Mouse (Mus musculus): ENCODE measurements around the gene Gm49342. TPM values are rescaled to one million over a fixed set of nuclear protein-coding genes. Genes with fewer than 3 reads are reported as not detected.
A peak's percentile ranks its signal among the peaks of the same experiment; 100 is the strongest.
"Not testable (repeated sequence)": the region's sequence is repeated elsewhere in the genome, so short reads cannot be mapped to it uniquely, and the experiment has no call there.

Gene Gm49342
- total RNA-seq, 4 experiments from 2014 or later, result 8.5 to 15.5 (median 10.8) TPM

GRCm38 (mm10) chr14:50931493-50932020 lies 12.8 kb upstream of the Gm49342 start:
- no peak for DNase-seq (ENCODE audit: low spot score in 2 of 2)

GRCm38 (mm10) chr14:50936649-50937048 lies 7.7 kb upstream of the Gm49342 start:
- DNase-seq (ENCODE audit: low spot score in 2 of 2), result no peak

- no peak for DNase-seq (ENCODE audit: low spot score in 2 of 2)
Observed at GRCm38 (mm10) chr14:50938119-50938908, 6.0 kb upstream of the Gm49342 start.

GRCm38 (mm10) chr14:50938940-50939339 lies 5.4 kb upstream of the Gm49342 start:
- no peak for DNase-seq (ENCODE audit: low spot score in 2 of 2)

- not testable (repeated sequence) for DNase-seq (ENCODE audit: low spot score in 2 of 2)
Observed at GRCm38 (mm10) chr14:50944668-50945033, 334 bp downstream of the Gm49342 start.

- DNase-seq (ENCODE audit: low spot score in 2 of 2), result not testable (repeated sequence)
Observed at GRCm38 (mm10) chr14:50945081-50945480, 764 bp downstream of the Gm49342 start.

- not testable (repeated sequence) for DNase-seq (ENCODE audit: low spot score in 2 of 2)
Observed at GRCm38 (mm10) chr14:50945526-50945925, 1.2 kb downstream of the Gm49342 start.

GRCm38 (mm10) chr14:50955487-50955886 lies 11.2 kb downstream of the Gm49342 start:
- no peak for DNase-seq (ENCODE audit: low spot score in 2 of 2)

GRCm38 (mm10) chr14:50955942-50956508 lies 11.7 kb downstream of the Gm49342 start, which contains the start of gene Pnp2:
TSS of gene Pnp2 (plus strand) at chr14:50955992.
- peak; percentile 34 to 42 for DNase-seq (ENCODE audit: low spot score in 2 of 2)

GRCm38 (mm10) chr14:50956724-50957123 lies 12.4 kb downstream of the Gm49342 start:
- DNase-seq (ENCODE audit: low spot score in 2 of 2), result not testable (repeated sequence)

- DNase-seq (ENCODE audit: low spot score in 2 of 2), result not testable (repeated sequence)
Observed at GRCm38 (mm10) chr14:50957146-50957545, 12.8 kb downstream of the Gm49342 start.

GRCm38 (mm10) chr14:50958289-50958995 lies 14.1 kb downstream of the Gm49342 start:
- DNase-seq (ENCODE audit: low spot score in 2 of 2), result not testable (repeated sequence)

GRCm38 (mm10) chr14:50968216-50968980 lies 24.1 kb downstream of the Gm49342 start:
- no peak for DNase-seq (ENCODE audit: low spot score in 2 of 2)

GRCm38 (mm10) chr14:50969041-50969440 lies 24.7 kb downstream of the Gm49342 start:
- no peak for DNase-seq (ENCODE audit: low spot score in 2 of 2)

GRCm38 (mm10) chr14:50969558-50970544 lies 25.5 kb downstream of the Gm49342 start:
- peak; percentile 46 to 75 for DNase-seq (ENCODE audit: low spot score in 2 of 2)

- DNase-seq (ENCODE audit: low spot score in 2 of 2), result no peak
Observed at GRCm38 (mm10) chr14:50970822-50971221, 26.5 kb downstream of the Gm49342 start.

GRCm38 (mm10) chr14:50973054-50973453 lies 28.7 kb downstream of the Gm49342 start:
- DNase-seq (ENCODE audit: low spot score in 2 of 2), result not testable (repeated sequence)

GRCm38 (mm10) chr14:50973700-50974099 lies 29.4 kb downstream of the Gm49342 start:
- DNase-seq (ENCODE audit: low spot score in 2 of 2), result no peak

GRCm38 (mm10) chr14:50975001-50975400 lies 30.7 kb downstream of the Gm49342 start:
- no peak for DNase-seq (ENCODE audit: low spot score in 2 of 2)

- no peak for DNase-seq (ENCODE audit: low spot score in 2 of 2)
Observed at GRCm38 (mm10) chr14:50976674-50977073, 32.4 kb downstream of the Gm49342 start.
